Mouse (Mus musculus): ENCODE measurements around the gene Prkag2.

Gene Prkag2

GRCm38 (mm10) chr5:24820627-24821026, 279.8 kb downstream of the Prkag2 start:
- no peak for DNase-seq

- no peak for DNase-seq
Measured at GRCm38 (mm10) chr5:24817191-24817590, 283.3 kb downstream of the Prkag2 start.

- DNase-seq, result no peak
Measured at GRCm38 (mm10) chr5:24813946-24814345, 286.5 kb downstream of the Prkag2 start.

GRCm38 (mm10) chr5:24813005-24813404, 287.4 kb downstream of the Prkag2 start:
- DNase-seq, result no peak
